Mouse (Mus musculus) hindbrain, embryonic 11.5 days (tissue): ENCODE measurements around the gene Cfd. TPM values are rescaled to one million over a fixed set of nuclear protein-coding genes. Genes with fewer than 3 reads are reported as not detected.

Experiments used
- ATAC-seq: fragments of 200-750 bp; cut with Nextera tagmentation; 2 replicates; pipeline ENCODE4 v1.8.0; 2017; ENCODE audit warnings: mild to moderate bottlenecking, moderate TSS enrichment, moderate library complexity; ENCODE audit not compliant: low FRiP score
- DNase-seq: peaks from one replicate; pipeline ENCODE4 v3.0.0-alpha.2; 2015; ENCODE audit warnings: low spot score
- H3K27ac ChIP-seq: fragments of 300-500 bp; sonication (generic); 2 replicates; pipeline ENCODE4 v1.5.1; 2014; ENCODE audit warnings: mild to moderate bottlenecking, low read depth, low read length
- H3K27me3 ChIP-seq: fragments of 300-500 bp; sonication (generic); 2 replicates; pipeline ENCODE4 v1.6.1; 2014; ENCODE audit warnings: mild to moderate bottlenecking, low read length, moderate library complexity, mixed read lengths; ENCODE audit not compliant: control insufficient read depth, insufficient read depth
- H3K36me3 ChIP-seq: fragments of 300-500 bp; sonication (generic); 2 replicates; pipeline ENCODE4 v1.6.1; 2014; ENCODE audit warnings: mild to moderate bottlenecking, low read length, moderate library complexity, mixed read lengths; ENCODE audit not compliant: control insufficient read depth, insufficient read depth
- H3K4me1 ChIP-seq: fragments of 300-500 bp; sonication (generic); replicated peaks from 2 replicates; pipeline ENCODE4 v1.6.1; 2014; ENCODE audit warnings: low read length, mixed read lengths; ENCODE audit not compliant: control insufficient read depth, insufficient read depth
- H3K4me2 ChIP-seq: fragments of 300-500 bp; sonication (generic); replicated peaks from 2 replicates; pipeline ENCODE4 v1.6.1; 2014; ENCODE audit warnings: mild to moderate bottlenecking, low read depth, low read length
- H3K4me3 ChIP-seq: fragments of 300-500 bp; sonication (generic); 2 replicates; pipeline ENCODE4 v1.5.1; 2014; ENCODE audit warnings: low read depth, low read length
- H3K9ac ChIP-seq: fragments of 300-500 bp; sonication (generic); 2 replicates; pipeline ENCODE4 v1.6.1; 2014; ENCODE audit warnings: low read depth, low read length
- H3K9me3 ChIP-seq: fragments of 300-500 bp; sonication (generic); 2 replicates; pipeline ENCODE4 v1.6.1; 2016; ENCODE audit warnings: low read length; ENCODE audit not compliant: control insufficient read depth
- WGBS: fragments of 180-500 bp; shearing (Covaris S2); extraction: QIAGEN DNeasy Blood & Tissue Kit; methylation state at CpG from one replicate; pipeline ENCODE4 v1.1.7; 2014; 5-methylcytosine and 5-hydroxymethylcytosine counted together
- polyA plus RNA-seq: library from polyadenylated mRNA; unstranded; fragments of >200 nt; fragmentation: Nextera tagmentation; extraction: Ambion mirVana; gene quantifications from 2 replicates; pipeline ENCODE4 v1.2.1, GENCODE M21; 2014

The Cfd gene
- polyA plus RNA-seq, 1 experiment from 2014 or later, result not detected

GRCm38 (mm10) chr10:79857894-79858293, 32.8 kb upstream of the Cfd start:
- H3K4me1 ChIP-seq, result peaks cover 24% of the 10 kb centered on the region
- 0 out of 2 replicates have a peak overlapping the region, but pooled peaks have one; percentile 96 for H3K9ac ChIP-seq
- peaks cover 29% of the 10 kb centered on the region for H3K36me3 ChIP-seq
- peak overlapping the region; percentile 24; the same call in 1 of the 2 replicates for H3K27ac ChIP-seq
- peak overlapping the region; percentile 99 for H3K4me2 ChIP-seq
- ATAC-seq (no peak), DNase-seq (no peak)
- H3K9me3 ChIP-seq, result no peaks in the 10 kb centered on the region
- no peaks in the 10 kb centered on the region for H3K27me3 ChIP-seq
- 87% methylated on average over 2 of the region's 2 CpGs for WGBS
- H3K4me3 ChIP-seq, result peak overlapping the region; percentile 15

DNA sequence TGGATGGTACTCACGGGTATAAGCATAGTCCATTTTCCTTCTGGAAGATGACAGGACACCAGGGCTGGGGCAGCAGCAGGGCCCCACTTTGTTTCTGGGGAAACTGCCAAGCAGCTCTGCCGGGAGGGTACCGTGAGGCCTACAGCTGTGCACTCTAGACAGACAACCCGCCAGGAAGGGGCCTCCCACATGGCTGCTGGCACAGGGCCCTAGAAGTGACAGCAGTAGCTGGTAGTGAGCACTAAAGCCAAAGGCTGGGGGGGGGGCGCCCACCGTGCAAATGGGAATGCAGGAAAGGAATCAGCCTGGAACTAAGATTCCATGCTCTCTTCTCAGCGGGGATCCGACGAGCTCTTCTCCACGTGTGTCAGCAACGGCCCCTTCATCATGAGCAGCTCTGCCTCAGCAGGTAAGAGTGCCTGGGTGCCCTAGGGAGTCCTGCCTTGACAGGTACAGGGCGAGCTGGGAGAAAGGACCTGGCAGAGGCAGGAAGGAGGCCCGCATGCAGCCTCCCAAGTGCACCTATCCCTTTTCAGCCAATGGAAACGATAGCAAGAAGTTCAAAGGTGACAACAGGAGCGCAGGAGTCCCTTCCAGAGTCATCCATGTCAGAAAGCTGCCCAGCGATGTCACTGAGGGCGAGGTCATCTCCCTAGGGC, 32.1 kb upstream of the Cfd start:
- Histone ChIP-seq H3K4me3 (no peak overlapping the region), H3K27ac (peak overlapping the region; percentile 24; the same call in 1 of the 2 replicates), H3K9ac (no peak overlapping the region), H3K4me1 (peaks cover 24% of the 10 kb centered on the region), H3K36me3 (peaks cover 29% of the 10 kb centered on the region), H3K4me2 (no peak overlapping the region), H3K9me3 (no peaks in the 10 kb centered on the region), H3K27me3 (no peaks in the 10 kb centered on the region)
- ATAC-seq (no peak), DNase-seq (no peak)
- WGBS, result 71% methylated on average over 16 of the region's 17 CpGs

GRCm38 (mm10) chr10:79859116-79859515, 31.5 kb upstream of the Cfd start:
- Histone ChIP-seq H3K27ac (no peak overlapping the region), H3K9me3 (no peaks in the 10 kb centered on the region), H3K4me2 (no peak overlapping the region), H3K9ac (no peak overlapping the region), H3K27me3 (no peaks in the 10 kb centered on the region), H3K4me3 (no peak overlapping the region), H3K36me3 (peaks cover 29% of the 10 kb centered on the region), H3K4me1 (peaks cover 24% of the 10 kb centered on the region)
- no peak for DNase-seq
- ATAC-seq, result no peak
- WGBS, result 95% methylated on average over 11 of the region's 11 CpGs

DNA sequence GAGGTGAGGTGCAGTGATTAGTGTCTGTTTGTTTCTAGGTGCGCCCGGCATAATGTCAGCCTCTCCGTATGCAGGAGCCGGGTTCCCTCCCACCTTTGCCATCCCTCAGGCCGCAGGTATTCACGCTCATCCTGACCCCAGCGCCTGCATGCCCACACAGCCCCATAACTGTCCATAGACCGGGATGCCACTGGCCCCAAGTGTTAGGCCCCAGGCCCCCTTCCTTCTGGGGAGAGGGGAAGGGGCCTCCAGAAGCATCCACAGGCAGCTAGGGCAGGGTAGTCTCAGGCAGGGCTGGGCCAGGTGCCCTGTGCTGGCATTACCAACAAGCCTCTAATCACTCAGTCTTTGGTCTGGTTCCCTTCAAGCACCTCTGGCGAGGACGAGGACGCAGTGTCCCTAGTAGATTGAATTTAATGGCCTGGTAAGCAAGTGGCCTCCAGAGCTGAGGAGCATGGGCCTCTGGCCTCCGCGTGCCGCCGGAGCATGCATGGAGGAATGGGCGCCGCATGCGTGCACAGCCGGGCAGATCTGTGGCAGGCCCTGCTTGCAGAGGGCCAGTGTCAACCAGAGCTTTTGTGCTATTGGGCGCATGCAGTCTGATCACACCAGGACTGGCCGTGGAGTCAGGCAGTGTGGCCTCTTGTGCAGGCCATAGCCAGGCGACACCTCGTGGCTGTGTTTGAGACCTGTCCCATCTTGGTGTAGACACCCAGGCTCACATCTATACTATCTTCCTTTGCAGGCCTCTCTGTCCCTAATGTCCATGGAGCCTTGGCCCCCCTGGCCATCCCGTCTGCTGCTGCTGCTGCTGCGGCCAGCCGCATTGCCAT, 30.4 kb upstream of the Cfd start:
- 94% methylated on average over 26 of the region's 26 CpGs for WGBS
- Histone ChIP-seq H3K36me3 (peaks cover 29% of the 10 kb centered on the region), H3K4me3 (no peak overlapping the region), H3K4me1 (peaks cover 24% of the 10 kb centered on the region), H3K9ac (no peak overlapping the region), H3K9me3 (no peaks in the 10 kb centered on the region), H3K27me3 (no peaks in the 10 kb centered on the region), H3K27ac (no peak overlapping the region), H3K4me2 (no peak overlapping the region)
- DNase-seq (no peak), ATAC-seq (no peak)

DNA sequence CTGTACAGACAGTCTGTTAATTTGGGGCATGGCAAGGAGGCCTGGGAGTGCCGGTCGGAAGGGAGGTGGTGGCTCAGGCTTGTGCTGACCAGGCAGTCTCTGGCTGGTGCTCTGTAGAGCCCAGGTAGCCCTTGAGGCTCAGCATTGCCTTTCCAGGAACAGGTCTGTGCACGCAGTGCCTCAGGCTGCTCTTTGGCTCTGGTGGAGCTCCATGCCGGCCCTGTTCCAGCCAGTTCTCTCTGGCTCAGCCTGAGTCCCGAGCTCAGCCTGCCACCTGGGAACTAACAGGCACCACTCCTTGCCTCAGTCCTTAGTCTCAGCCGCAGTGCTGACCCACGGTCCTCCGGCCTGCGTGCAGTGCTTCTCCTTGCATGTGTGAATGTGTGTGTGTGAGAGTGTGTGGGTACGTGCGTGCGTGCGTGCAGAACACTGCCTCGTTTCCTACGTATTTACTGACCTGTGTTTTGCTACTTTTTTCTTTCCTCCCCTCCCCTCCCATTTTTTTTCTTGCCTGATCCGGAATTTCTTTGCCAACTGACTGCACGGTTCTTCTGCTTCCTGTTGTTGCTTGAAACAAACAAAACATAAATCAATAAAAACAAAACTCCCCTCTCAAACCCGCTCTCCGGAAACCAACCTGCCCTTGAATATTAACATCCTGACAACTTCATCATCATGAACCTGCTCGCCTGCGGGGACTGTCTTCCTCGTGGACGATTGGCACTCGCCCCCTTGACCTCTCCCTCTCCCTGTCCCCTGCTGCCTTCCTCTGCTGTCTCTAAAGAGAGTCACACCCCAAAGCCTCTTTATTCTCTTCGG, 29.2 kb upstream of the Cfd start:
- H3K4me1 ChIP-seq, result peaks cover 18% of the 10 kb centered on the region
- H3K4me2 ChIP-seq, result no peak overlapping the region
- H3K36me3 ChIP-seq, result peaks cover 31% of the 10 kb centered on the region
- WGBS, result 82% methylated on average over 25 of the region's 25 CpGs
- no peak for ATAC-seq
- H3K9me3 ChIP-seq, result no peaks in the 10 kb centered on the region
- no peak overlapping the region for H3K9ac ChIP-seq
- peak overlapping the region; percentile 17; the same call in 1 of the 2 replicates for H3K27ac ChIP-seq
- no peaks in the 10 kb centered on the region for H3K27me3 ChIP-seq
- no peak overlapping the region for H3K4me3 ChIP-seq
- no peak for DNase-seq

- H3K4me3 ChIP-seq, result no peak overlapping the region
- peaks cover 12% of the 10 kb centered on the region for H3K4me1 ChIP-seq
- ATAC-seq, result no peak
- 92% methylated on average over 23 of the region's 23 CpGs for WGBS
- no peak overlapping the region for H3K4me2 ChIP-seq
- no peak overlapping the region for H3K9ac ChIP-seq
- H3K27ac ChIP-seq, result no peak overlapping the region
- DNase-seq, result no peak
- H3K27me3 ChIP-seq, result no peaks in the 10 kb centered on the region
- no peaks in the 10 kb centered on the region for H3K9me3 ChIP-seq
- H3K36me3 ChIP-seq, result peaks cover 32% of the 10 kb centered on the region
Observed at GRCm38 (mm10) chr10:79862049-79862788, 28.4 kb upstream of the Cfd start.

DNA sequence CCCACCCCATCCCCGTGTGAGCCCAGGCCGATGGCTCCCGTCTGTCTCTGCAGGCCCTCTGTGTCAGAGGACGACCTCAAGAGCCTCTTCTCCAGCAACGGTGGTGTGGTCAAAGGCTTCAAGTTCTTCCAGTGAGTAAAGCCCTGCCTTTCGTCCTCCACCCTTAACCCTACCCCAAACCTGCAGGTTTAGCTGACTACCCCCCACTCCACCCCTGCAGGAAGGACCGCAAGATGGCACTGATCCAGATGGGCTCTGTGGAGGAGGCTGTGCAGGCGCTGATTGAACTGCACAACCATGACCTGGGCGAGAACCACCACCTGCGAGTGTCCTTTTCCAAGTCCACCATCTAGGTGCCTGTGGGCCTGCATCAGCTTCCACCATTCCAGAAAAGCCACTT, 27.7 kb upstream of the Cfd start:
- Histone ChIP-seq H3K9me3 (no peaks in the 10 kb centered on the region), H3K4me3 (no peak overlapping the region), H3K9ac (no peak overlapping the region), H3K27me3 (no peaks in the 10 kb centered on the region), H3K27ac (no peak overlapping the region), H3K4me2 (no peak overlapping the region), H3K36me3 (peaks cover 31% of the 10 kb centered on the region), H3K4me1 (peaks cover 6% of the 10 kb centered on the region)
- DNase-seq (no peak), ATAC-seq (no peak)
- 74% methylated on average over 10 of the region's 10 CpGs for WGBS
